Mouse (Mus musculus) macrophage (primary cell): ENCODE data around the gene Mrps35. TPM values are rescaled to one million over a fixed set of nuclear protein-coding genes. Genes with fewer than 3 reads are reported as not detected.

Experiments
- H3K27ac ChIP-seq: fragments of 350-480 bp; formaldehyde crosslinking; 2 replicates; pipeline ENCODE4 v1.9.0; 2021
- H3K36me3 ChIP-seq: fragments of 350-480 bp; formaldehyde crosslinking; 2 replicates; pipeline ENCODE4 v1.9.0; 2021; ENCODE audit errors: inconsistent target
- H3K4me3 ChIP-seq: fragments of 350-480 bp; formaldehyde crosslinking; 2 replicates; pipeline ENCODE4 v1.9.0; 2021; ENCODE audit errors: inconsistent target
- H3K79me2 ChIP-seq: fragments of 350-480 bp; formaldehyde crosslinking; 2 replicates; pipeline ENCODE4 v1.9.0; 2021; ENCODE audit errors: inconsistent target
- WGBS: methylation state at CpG from one replicate; pipeline ENCODE4 v1.1.7; 2026; ENCODE audit warnings: inconsistent platforms; ENCODE audit not compliant: missing documents; 5-methylcytosine and 5-hydroxymethylcytosine counted together
- polyA plus RNA-seq: library from polyadenylated mRNA; stranded (reverse); fragments of 250-400 nt; gene quantifications from 3 replicates; pipeline ENCODE4 v1.2.4, GENCODE M21; 2018; ENCODE audit warnings: inconsistent platforms

Gene Mrps35
- polyA plus RNA-seq, 1 experiment from 2014 or later, result 19.3 TPM

- H3K36me3 ChIP-seq, result no peaks in the 10 kb centered on the region
- peaks cover 9% of the 10 kb centered on the region for H3K79me2 ChIP-seq
- no peak overlapping the region for H3K4me3 ChIP-seq
- 89% methylated on average over 6 of the region's 7 CpGs for WGBS
- H3K27ac ChIP-seq, result no peak overlapping the region
Measured at GRCm38 (mm10) chr6:147087736-147088135, 45.2 kb downstream of the Mrps35 start.

GRCm38 (mm10) chr6:147088517-147088916 is 46.0 kb downstream of the Mrps35 start:
- Histone ChIP-seq H3K36me3 (no peaks in the 10 kb centered on the region), H3K4me3 (no peak overlapping the region), H3K27ac (no peak overlapping the region), H3K79me2 (peaks cover 15% of the 10 kb centered on the region)
- 83% methylated on average over 3 of the region's 3 CpGs for WGBS

- 97% methylated on average over 5 of the region's 5 CpGs for WGBS
- H3K4me3 ChIP-seq, result no peak overlapping the region
- H3K79me2 ChIP-seq, result peaks cover 31% of the 10 kb centered on the region
- no peak overlapping the region for H3K27ac ChIP-seq
- H3K36me3 ChIP-seq, result no peaks in the 10 kb centered on the region
Measured at GRCm38 (mm10) chr6:147090191-147090590, 47.6 kb downstream of the Mrps35 start.

GRCm38 (mm10) chr6:147091136-147092120 is 48.9 kb downstream of the Mrps35 start, which contains the start of gene Klhl42:
Gene Klhl42 (plus strand): TSS chr6:147091379.
- Histone ChIP-seq H3K4me3 (peak within 1 kb of the TSS; percentile 61), H3K79me2 (peaks cover 43% of the 10 kb centered on the region), H3K36me3 (no peaks in the 10 kb centered on the region), H3K27ac (peak within 1 kb of the TSS; percentile 37)
- under 1% methylated on average over 95 of the region's 99 CpGs for WGBS

- Histone ChIP-seq H3K27ac (no peak overlapping the region), H3K79me2 (peaks cover 50% of the 10 kb centered on the region), H3K4me3 (peak overlapping the region; percentile 50), H3K36me3 (no peaks in the 10 kb centered on the region)
- 9% methylated on average over 15 of the region's 15 CpGs for WGBS
Measured at GRCm38 (mm10) chr6:147092136-147092535, 49.6 kb downstream of the Mrps35 start.

- Histone ChIP-seq H3K27ac (no peak overlapping the region), H3K79me2 (peaks cover 69% of the 10 kb centered on the region), H3K36me3 (no peaks in the 10 kb centered on the region), H3K4me3 (no peak overlapping the region)
- WGBS, result 96% methylated on average over 7 of the region's 7 CpGs
Measured at GRCm38 (mm10) chr6:147094771-147095170, 52.2 kb downstream of the Mrps35 start.

- H3K36me3 ChIP-seq, result no peaks in the 10 kb centered on the region
- no peak overlapping the region for H3K27ac ChIP-seq
- H3K79me2 ChIP-seq, result peaks cover 83% of the 10 kb centered on the region
- H3K4me3 ChIP-seq, result no peak overlapping the region
- WGBS, result 99% methylated on average over 4 of the region's 4 CpGs
Measured at GRCm38 (mm10) chr6:147096109-147096508, 53.5 kb downstream of the Mrps35 start.

GRCm38 (mm10) chr6:147096934-147097333 is 54.4 kb downstream of the Mrps35 start:
- Histone ChIP-seq H3K27ac (no peak overlapping the region), H3K36me3 (no peaks in the 10 kb centered on the region)
- 75% methylated on average over 3 of the region's 3 CpGs for WGBS

GRCm38 (mm10) chr6:147097346-147097929 is 54.9 kb downstream of the Mrps35 start:
- Histone ChIP-seq H3K36me3 (no peaks in the 10 kb centered on the region), H3K79me2 (peaks cover 77% of the 10 kb centered on the region), H3K27ac (no peak overlapping the region), H3K4me3 (no peak overlapping the region)
- 34% methylated on average over 8 of the region's 8 CpGs for WGBS

More at GRCm38 (mm10) chr6:147096934-147097333, 54.4 kb downstream of the Mrps35 start:
- H3K4me3 ChIP-seq, result no peak overlapping the region
- peaks cover 82% of the 10 kb centered on the region for H3K79me2 ChIP-seq

- 28% methylated on average over 19 of the region's 19 CpGs for WGBS
- peaks cover 58% of the 10 kb centered on the region for H3K79me2 ChIP-seq
- H3K4me3 ChIP-seq, result no peak overlapping the region
- H3K27ac ChIP-seq, result no peak overlapping the region
- no peaks in the 10 kb centered on the region; the same call in 1 of the 2 replicates for H3K36me3 ChIP-seq
Measured at GRCm38 (mm10) chr6:147099458-147100277, 57.1 kb downstream of the Mrps35 start.

- Histone ChIP-seq H3K27ac (no peak overlapping the region), H3K79me2 (peaks cover 32% of the 10 kb centered on the region; the same call in 1 of the 2 replicates), H3K4me3 (no peak overlapping the region), H3K36me3 (no peaks in the 10 kb centered on the region; the same call in 1 of the 2 replicates)
- 84% methylated on average over 3 of the region's 3 CpGs for WGBS
Measured at GRCm38 (mm10) chr6:147102293-147102692, 59.7 kb downstream of the Mrps35 start.

GRCm38 (mm10) chr6:147105529-147105928 is 63.0 kb downstream of the Mrps35 start:
- Histone ChIP-seq H3K79me2 (peaks cover 6% of the 10 kb centered on the region; the same call in 1 of the 2 replicates), H3K36me3 (peaks cover 19% of the 10 kb centered on the region), H3K27ac (no peak overlapping the region), H3K4me3 (no peak overlapping the region)
- 100% methylated on average over 1 of the region's 1 CpGs for WGBS

- H3K36me3 ChIP-seq, result peaks cover 19% of the 10 kb centered on the region
- WGBS, result 95% methylated on average over 6 of the region's 6 CpGs
Measured at GRCm38 (mm10) chr6:147106716-147107115, 64.2 kb downstream of the Mrps35 start.

GRCm38 (mm10) chr6:147109283-147109682 is 66.7 kb downstream of the Mrps35 start:
- H3K27ac ChIP-seq, result no peak overlapping the region
- no peak overlapping the region for H3K4me3 ChIP-seq
- peaks cover 19% of the 10 kb centered on the region for H3K36me3 ChIP-seq
- WGBS, result 98% methylated on average over 7 of the region's 7 CpGs
- no peaks in the 10 kb centered on the region for H3K79me2 ChIP-seq

More at GRCm38 (mm10) chr6:147106716-147107115, 64.2 kb downstream of the Mrps35 start:
- H3K27ac ChIP-seq, result no peak overlapping the region
- H3K4me3 ChIP-seq, result no peak overlapping the region
- H3K79me2 ChIP-seq, result no peaks in the 10 kb centered on the region
